Mouse (Mus musculus): ENCODE data around the gene Mamld1. TPM values are rescaled to one million over a fixed set of nuclear protein-coding genes. Genes with fewer than 3 reads are reported as not detected.

Mamld1 gene
- total and polyA plus RNA-seq, 3 experiments: not detected

DNA sequence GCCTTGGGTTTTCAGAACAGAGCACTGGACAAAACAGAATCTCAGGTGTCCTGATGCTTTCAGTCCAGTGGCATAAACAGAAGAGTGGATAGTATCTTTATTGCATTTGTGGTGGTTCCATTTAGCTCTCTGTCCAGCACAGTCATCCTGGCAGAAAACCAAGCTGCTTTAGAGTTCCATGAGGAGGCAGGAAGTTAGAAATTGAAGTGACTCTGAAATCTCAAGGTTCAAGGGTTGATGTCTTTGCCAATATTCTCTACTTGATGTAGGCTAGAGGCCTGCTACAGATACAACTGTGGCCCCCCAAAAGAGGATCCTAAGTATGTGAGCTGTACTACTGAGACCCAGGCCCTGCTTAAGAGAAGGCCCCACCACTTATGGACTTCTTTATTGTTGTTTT, 55.8 kb downstream of the Mamld1 start:
- Histone ChIP-seq H3K4me1 (ENCODE audit: control insufficient read depth in 1 of 2, insufficient read depth in 2 of 2, low read length in 2 of 2) (no peaks in the 10 kb centered on the region), H3K79me2 (ENCODE audit: control insufficient read depth, insufficient read depth, low read length, poor library complexity) (no peaks in the 10 kb centered on the region), H3K4me3 (ENCODE audit: control insufficient read depth in 1 of 2, insufficient read depth in 1 of 2, low read depth in 2 of 2, low read length in 2 of 2) (no peak overlapping the region), H3K9ac (ENCODE audit: control insufficient read depth, low read depth, low read length, poor library complexity, severe bottlenecking) (no peak overlapping the region), H3K9me3 (replicated peaks; ENCODE audit: insufficient read depth, low read length) (no peaks in the 10 kb centered on the region), H3K27me3 (ENCODE audit: control insufficient read depth in 1 of 2, insufficient read depth in 2 of 2, low read length in 2 of 2) (no peaks in the 10 kb centered on the region), H3K36me3 (ENCODE audit: control insufficient read depth in 1 of 2, insufficient read depth in 2 of 2, low read length in 2 of 2) (no peaks in the 10 kb centered on the region), H3K27ac (ENCODE audit: control insufficient read depth, low read depth, low read length) (no peak overlapping the region)
- TF ChIP-seq GABPA (IDR thresholded peaks at IDR 0.05; ENCODE audit: low read depth, low read length) (no peak), E2F4 (IDR thresholded peaks at IDR 0.05; ENCODE audit: borderline replicate concordance, low read depth, low read length) (no peak), USF1 (IDR thresholded peaks at IDR 0.05; ENCODE audit: low read depth, low read length) (no peak), TCF12 (IDR thresholded peaks at IDR 0.05; ENCODE audit: low read depth, low read length) (no peak), RCOR1 (IDR thresholded peaks at IDR 0.05; ENCODE audit: low read depth, low read length) (no peak), MXI1 (IDR thresholded peaks at IDR 0.05; ENCODE audit: low read depth, low read length) (no peak), ZMIZ1 (IDR thresholded peaks at IDR 0.05; ENCODE audit: low read depth, low read length) (no peak)
- DNase-seq (ENCODE audit: low read depth, low spot score): no peak

DNA sequence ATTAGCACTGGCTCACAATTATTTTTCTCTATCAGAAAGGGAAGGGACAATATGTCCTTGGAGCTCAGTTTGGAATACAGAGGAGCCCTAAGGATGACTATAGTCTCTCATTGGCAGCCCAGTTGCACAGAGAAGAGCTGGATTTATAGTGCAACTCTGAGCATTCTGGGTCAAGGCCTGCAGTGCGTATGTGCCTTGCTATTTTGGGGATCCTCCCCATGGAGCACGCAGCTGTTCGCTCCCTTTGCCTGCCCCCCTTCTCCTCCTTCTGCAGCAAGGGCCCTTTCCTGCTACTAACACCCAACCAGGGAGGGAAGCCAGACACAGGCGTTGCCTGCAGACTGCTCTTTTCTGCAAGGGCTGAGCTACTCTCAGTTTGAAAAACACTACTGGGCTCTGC, 56.3 kb downstream of the Mamld1 start:
- H3K27me3 ChIP-seq (ENCODE audit: control insufficient read depth in 1 of 2, insufficient read depth in 2 of 2, low read length in 2 of 2): no peaks in the 10 kb centered on the region
- no peak for TF ChIP-seq MAZ (IDR thresholded peaks at IDR 0.05; ENCODE audit: low read depth, low read length)
- TF ChIP-seq UBTF (IDR thresholded peaks at IDR 0.05; ENCODE audit: borderline replicate concordance, insufficient read depth, low read depth, low read length): no peak
- no peak for TF ChIP-seq MXI1 (IDR thresholded peaks at IDR 0.05; ENCODE audit: low read depth, low read length)
- TF ChIP-seq CHD1 (IDR thresholded peaks at IDR 0.05; ENCODE audit: low read depth, low read length): no peak
- TF ChIP-seq USF2 (IDR thresholded peaks at IDR 0.05; ENCODE audit: borderline replicate concordance in 1 of 2, insufficient read depth in 1 of 2, low read depth in 1 of 2, low read length in 2 of 2): no peak
- TF ChIP-seq MAFK (IDR thresholded peaks at IDR 0.05; ENCODE audit: borderline replicate concordance, low read depth, low read length): no peak
- no peak for TF ChIP-seq POLR2AphosphoS5 (IDR thresholded peaks at IDR 0.05; ENCODE audit: borderline replicate concordance, low read depth, low read length)
- no peak for TF ChIP-seq EP300 (IDR thresholded peaks at IDR 0.05; ENCODE audit: low read depth in 1 of 2, low read length in 2 of 2)
- no peak for TF ChIP-seq KAT2A (conservative IDR thresholded peaks at IDR 0.05; ENCODE audit: low read depth, low read length)
- TF ChIP-seq CTCF (IDR thresholded peaks at IDR 0.05 in 2 of 3, conservative IDR thresholded peaks at IDR 0.05 in 1 of 3; ENCODE audit: control insufficient read depth in 1 of 3, insufficient read depth in 1 of 3, low read depth in 2 of 3, low read length in 3 of 3, poor library complexity in 1 of 3, severe bottlenecking in 1 of 3): no peak
- TF ChIP-seq SIN3A (IDR thresholded peaks at IDR 0.05; ENCODE audit: low read length): no peak
- TF ChIP-seq E2F4 (IDR thresholded peaks at IDR 0.05; ENCODE audit: borderline replicate concordance, low read depth, low read length): no peak
- no peak for TF ChIP-seq ZNF384 (IDR thresholded peaks at IDR 0.05; ENCODE audit: low read depth, low read length)
- TF ChIP-seq BHLHE40 (IDR thresholded peaks at IDR 0.05; ENCODE audit: borderline replicate concordance, low read depth, low read length): no peak
- TF ChIP-seq ZMIZ1 (IDR thresholded peaks at IDR 0.05; ENCODE audit: low read depth, low read length): no peak
- no peak for TF ChIP-seq GABPA (IDR thresholded peaks at IDR 0.05; ENCODE audit: low read depth, low read length)
- TF ChIP-seq JUND (IDR thresholded peaks at IDR 0.05; ENCODE audit: low read depth, low read length): no peak
- no peaks in the 10 kb centered on the region for H3K4me1 ChIP-seq (ENCODE audit: control insufficient read depth in 1 of 2, insufficient read depth in 2 of 2, low read length in 2 of 2)
- no peak overlapping the region for H3K27ac ChIP-seq (ENCODE audit: control insufficient read depth, low read depth, low read length)
- no peaks in the 10 kb centered on the region for H3K36me3 ChIP-seq (ENCODE audit: control insufficient read depth in 1 of 2, insufficient read depth in 2 of 2, low read length in 2 of 2)
- H3K9ac ChIP-seq (ENCODE audit: control insufficient read depth, low read depth, low read length, poor library complexity, severe bottlenecking): no peak overlapping the region
- no peaks in the 10 kb centered on the region for H3K9me3 ChIP-seq (replicated peaks; ENCODE audit: insufficient read depth, low read length)
- H3K4me3 ChIP-seq (ENCODE audit: control insufficient read depth in 1 of 2, insufficient read depth in 1 of 2, low read depth in 2 of 2, low read length in 2 of 2): no peak overlapping the region
- no peak for DNase-seq (ENCODE audit: low read depth, low spot score)
- no peaks in the 10 kb centered on the region for H3K79me2 ChIP-seq (ENCODE audit: control insufficient read depth, insufficient read depth, low read length, poor library complexity)

All from MEL (cell line).